Mouse (Mus musculus): Measurements from ENCODE around the gene Clk2.

GRCm38 (mm10) chr3:89208075-89208657, 43.6 kb downstream of the Clk2 start:
- no peak for TF ChIP-seq EP300 (IDR thresholded peaks at IDR 0.05; ENCODE audit: insufficient read depth, low read depth, low read length)
- no peak for TF ChIP-seq CTCF (IDR thresholded peaks at IDR 0.05)
